Mouse (Mus musculus) Muller cell, postnatal 12 days (primary cell): ENCODE results near the gene Opa3.

Experiments
- DNase-seq: peaks from one replicate; pipeline ENCODE4 v3.0.0-alpha.2; 2015; ENCODE audit errors: inconsistent ontology term

Opa3 gene

DNA sequence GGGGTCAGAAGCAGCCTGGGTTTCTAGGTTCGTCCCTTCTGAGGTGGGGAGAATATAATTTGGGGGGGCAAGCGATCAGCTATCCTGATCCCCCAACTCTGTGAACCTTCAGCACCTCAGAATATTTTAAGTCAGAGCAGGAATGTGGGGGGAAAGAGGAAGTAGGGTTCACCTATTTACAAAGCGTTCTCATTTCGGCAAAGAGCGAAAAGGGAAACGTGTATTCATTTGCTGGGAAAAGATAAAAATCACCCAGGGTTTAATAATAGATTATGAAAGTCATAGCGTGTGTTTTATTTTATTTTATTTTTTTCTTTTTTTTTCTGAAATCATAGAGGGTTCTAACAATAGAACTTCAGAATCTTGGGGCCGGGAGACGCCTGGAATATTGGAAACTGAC, 13.2 kb upstream of the Opa3 start:
- no peak for DNase-seq

GRCm38 (mm10) chr7:19217492-19217891, 10.6 kb upstream of the Opa3 start:
- DNase-seq: no peak

GRCm38 (mm10) chr7:19217944-19218343, 10.2 kb upstream of the Opa3 start:
- no peak for DNase-seq

GRCm38 (mm10) chr7:19220061-19220460, 8.1 kb upstream of the Opa3 start:
- DNase-seq: no peak

DNA sequence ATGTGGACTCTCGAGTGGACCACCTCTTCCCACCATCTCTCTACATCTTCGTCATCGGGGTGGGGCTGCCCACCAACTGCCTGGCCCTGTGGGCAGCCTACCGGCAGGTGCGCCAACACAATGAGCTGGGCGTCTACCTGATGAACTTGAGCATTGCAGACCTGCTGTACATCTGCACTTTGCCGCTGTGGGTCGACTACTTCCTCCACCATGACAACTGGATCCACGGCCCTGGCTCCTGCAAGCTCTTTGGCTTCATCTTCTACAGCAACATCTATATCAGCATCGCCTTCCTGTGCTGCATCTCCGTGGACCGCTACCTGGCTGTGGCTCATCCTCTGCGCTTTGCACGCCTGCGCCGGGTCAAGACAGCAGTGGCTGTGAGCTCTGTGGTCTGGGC, 5.9 kb upstream of the Opa3 start:
- no peak for DNase-seq

- DNase-seq: no peak
These were observed 5.3 kb upstream of the Opa3 start for GRCm38 (mm10) chr7:19222875-19223274.

GRCm38 (mm10) chr7:19224933-19225332, 3.2 kb upstream of the Opa3 start:
- no peak for DNase-seq

- DNase-seq: peak; percentile 80
These were observed 1.0 kb upstream of the Opa3 start for GRCm38 (mm10) chr7:19226817-19227797.

DNA sequence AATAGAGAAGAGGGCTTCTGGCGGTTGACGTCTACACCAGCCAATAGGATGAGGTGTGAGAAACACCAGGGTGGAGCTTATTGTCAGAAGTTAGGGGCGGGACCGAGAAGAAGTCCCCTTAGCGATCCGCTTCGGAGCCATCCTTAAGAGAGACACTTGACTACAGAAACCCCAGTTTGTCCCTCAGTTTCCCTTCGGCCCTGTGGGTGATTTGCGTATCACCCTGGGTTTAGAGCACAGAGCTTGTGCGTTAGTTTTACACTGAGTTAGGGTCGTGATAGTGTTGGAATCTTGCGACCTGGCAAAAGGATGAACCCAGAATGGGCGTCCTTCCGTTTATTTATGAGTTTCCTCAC, 637 bp downstream of the Opa3 start:
- DNase-seq: no peak

GRCm38 (mm10) chr7:19229404-19229803, 1.3 kb downstream of the Opa3 start:
- no peak for DNase-seq

DNA sequence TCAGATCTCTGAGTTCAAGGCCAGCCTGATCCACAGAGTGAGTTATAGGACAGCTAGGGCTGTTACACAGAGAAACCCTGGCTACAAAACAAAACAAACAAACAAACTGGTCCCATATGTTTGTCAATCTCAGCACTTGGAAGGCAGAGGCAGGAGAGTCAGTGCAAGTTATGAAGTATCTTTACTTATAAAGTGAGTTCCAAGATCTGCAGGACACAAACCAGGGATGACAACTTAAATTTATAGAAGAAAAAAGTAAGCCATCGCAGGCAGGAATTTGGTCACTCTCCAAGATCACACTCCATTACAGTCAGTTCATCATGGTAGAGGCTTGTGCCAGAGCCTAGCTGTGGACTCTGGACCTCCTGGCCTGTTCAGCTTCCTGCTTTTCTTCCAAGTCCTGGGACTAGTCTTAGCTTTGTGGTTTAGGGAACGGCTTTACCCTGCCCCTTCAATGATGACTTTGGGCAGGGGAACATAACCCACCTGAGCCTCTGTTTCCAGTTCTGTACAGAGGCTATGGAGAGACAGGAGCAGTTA, 2.0 kb downstream of the Opa3 start:
- DNase-seq: no peak

DNA sequence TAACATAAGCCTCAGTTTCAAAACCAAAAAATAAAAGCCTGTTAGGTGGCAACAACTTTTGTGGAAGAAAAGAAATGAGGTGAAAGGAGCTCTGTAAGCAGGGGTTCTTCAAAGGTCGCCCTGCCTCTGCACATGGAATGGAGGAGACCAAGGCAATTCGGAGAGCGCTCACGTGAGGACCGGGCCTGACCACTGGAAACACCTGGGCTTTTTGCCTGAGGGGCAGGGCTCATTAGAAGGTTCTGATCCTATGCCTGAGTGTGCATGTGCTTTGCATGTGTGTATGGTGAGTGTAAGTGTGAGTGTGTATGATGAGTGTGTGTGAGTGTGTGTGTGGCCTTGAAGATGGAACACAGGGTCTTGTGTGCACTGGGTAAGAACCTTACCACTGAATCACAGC, 2.8 kb downstream of the Opa3 start:
- DNase-seq: no peak

- DNase-seq: no peak
These were observed 3.7 kb downstream of the Opa3 start for GRCm38 (mm10) chr7:19231849-19232248.

DNA sequence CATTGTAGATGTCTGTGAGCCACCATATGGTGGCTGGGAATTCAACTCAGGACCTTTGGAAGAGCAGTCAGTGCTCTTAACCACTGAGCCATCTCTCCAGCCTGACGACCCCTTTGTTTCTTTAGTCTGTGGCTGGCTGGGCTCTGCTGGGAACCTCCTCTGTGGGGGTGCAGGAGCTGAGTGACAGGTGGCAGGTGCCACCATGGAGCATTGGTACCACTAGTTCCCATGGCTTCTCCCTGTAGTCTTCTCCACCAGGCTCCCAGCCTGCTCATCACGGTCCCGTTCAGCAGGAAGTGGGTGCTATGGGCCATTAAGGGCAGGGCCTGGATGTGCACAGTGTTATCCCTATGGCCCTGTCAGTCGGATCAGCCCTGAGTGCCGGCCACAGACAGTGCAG, 6.5 kb downstream of the Opa3 start:
- no peak for DNase-seq

DNA sequence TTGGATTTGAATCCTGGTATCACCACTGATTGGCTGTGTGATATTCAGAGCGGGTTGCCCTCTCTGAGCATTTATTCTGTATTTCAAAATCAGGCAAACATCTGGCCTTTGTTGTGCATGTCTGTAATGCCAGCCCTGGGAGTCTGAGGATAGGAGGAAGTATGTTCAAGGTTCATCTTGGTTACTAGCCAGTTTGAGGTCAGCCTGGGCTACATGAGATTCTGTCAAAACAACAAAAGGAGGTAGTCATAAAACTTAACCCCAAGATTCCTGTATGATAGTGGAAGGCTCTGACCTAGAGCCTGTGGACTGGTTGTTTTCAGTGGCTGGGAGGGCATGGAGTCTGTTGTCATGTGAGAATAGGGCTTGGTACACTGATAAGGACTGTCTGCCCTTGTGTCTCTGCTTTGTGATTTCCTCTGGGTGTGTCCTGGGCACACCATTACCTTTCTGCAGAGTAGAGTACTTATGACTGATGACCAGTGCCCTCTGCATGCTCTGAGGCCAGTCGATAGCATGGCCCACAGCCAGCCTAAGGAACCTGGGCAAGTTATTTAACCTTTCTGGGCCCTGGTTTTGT, 7.0 kb downstream of the Opa3 start:
- DNase-seq: no peak

DNA sequence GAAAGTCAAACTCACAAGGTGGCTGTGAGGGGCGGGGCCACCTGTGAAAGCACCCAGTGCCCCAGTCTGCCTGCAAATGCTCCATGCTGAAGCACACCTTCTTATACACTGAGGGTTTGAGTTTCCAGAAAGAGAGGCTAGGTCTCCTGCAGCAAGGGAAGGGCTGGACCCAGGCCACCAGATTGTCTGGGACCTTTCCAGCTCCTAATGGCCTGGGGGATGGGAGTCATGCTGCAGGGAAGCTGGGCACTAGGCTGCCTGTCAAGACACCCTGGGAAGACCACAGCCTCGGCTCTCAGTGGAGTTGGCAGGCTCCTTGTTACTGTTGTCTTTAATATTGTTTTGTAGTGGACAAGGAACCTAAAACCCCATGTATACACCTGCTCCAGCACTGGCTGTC, 8.3 kb downstream of the Opa3 start:
- DNase-seq: peak; percentile 57

DNA sequence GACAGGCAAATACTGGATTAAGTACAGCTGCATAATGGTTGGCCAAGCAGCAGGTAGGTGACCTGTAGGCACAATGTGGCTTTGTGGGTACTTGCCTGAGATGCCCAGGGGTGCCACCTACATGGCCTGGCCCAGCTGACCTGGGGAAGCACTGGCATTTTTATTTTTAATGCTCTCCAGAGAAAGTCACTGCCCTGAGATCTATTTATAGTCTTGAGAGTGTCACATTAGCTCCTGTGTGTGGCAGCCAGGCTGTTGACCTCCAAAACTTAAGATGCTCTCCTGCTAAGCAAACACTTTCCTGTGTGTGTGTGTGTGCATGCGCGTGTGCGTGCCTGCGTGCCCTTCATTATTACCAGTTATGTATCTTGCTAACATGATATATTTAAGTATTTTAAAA, 10.2 kb downstream of the Opa3 start:
- DNase-seq: no peak

GRCm38 (mm10) chr7:19239423-19239822, 11.3 kb downstream of the Opa3 start:
- DNase-seq: peak; percentile 71

DNA sequence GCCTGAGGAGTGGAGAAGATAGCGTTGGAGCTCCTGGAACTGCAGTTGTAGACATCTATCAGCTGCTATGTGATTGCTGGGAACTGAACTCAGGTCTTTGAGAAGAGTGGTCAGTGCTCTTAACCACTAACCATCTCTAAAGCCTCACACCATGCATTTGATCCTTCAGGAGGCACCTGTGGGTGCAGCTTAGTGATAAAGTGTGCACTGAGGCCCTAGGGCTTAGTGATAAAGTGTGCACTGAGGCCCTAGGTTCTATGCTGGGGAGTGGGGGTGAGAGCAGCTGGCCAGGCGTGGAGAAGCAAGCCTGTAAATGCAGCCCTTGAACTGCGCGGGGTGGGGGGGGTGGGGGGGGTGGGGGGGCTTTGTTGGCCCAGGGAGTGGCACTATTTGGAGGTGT, 11.9 kb downstream of the Opa3 start:
- no peak for DNase-seq

- DNase-seq: no peak
These were observed 12.8 kb downstream of the Opa3 start for GRCm38 (mm10) chr7:19240905-19241463.

DNA sequence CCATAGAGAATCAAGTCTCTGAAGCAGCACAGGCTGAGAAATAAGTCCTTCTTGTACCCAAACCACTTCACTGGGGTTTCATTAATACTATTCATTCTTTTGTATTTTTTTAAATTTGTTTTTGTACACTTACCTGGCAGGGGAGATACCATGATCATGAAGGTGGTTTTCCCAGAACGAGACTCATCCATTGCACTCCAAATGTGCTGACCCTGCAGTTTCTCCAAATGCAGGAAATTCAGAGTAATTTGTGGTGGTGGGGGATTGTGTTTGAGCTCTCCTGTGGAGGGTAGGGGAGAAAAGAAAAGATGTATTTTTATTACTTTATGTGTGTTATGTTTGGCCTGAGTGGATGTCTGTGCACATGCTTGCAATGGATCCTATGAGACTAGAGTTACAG, 13.9 kb downstream of the Opa3 start:
- no peak for DNase-seq

DNA sequence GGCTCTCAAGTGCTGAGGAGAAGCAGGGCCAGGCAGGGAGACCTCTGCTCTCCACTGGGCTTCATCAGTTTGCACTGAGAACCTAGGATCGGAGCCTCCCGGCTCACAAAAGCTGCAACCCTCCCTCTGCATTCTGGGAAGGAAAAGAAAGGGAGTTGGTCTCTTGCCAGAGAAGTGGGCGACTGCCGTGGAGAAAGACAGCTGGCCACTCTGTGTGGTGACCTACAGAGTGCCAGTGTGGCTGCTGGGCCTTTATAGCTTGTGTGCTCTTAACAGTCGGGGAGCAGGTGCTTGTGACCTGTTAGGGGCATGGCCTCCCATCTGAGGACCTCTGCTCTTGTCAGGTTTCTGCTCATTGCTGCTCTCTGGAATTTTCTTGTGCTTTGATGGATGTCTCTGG, 15.7 kb downstream of the Opa3 start:
- no peak for DNase-seq

DNA sequence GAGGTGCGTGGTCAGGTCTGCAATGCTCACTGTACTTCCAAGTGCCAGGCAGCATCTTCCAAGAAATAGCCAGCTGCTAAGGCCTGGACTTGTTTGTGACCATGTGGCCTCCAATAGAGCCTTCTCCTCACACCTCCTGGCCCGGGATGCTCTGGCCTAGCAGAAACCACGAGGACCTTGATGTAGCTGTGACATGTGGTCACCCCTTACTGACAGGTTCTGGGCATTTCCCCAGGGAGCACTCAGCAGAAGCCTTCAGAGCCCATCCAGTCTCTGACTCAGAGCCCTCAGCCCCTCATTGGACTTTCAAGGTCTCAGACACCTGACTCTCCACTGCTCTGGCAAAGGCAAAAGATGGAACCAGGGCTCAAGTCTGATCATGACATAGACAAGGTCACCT, 16.9 kb downstream of the Opa3 start:
- no peak for DNase-seq
